Mouse (Mus musculus) olfactory bulb, adult 2 months (tissue): ENCODE results near the gene Mmp2. TPM values are rescaled to one million over a fixed set of nuclear protein-coding genes. Genes with fewer than 3 reads are reported as not detected.

Experiments
- H3K27ac ChIP-seq: fragments of 200-500 bp; 2 replicates; pipeline ENCODE4 v1.5.1; 2012; ENCODE audit warnings: low read depth, low read length; ENCODE audit not compliant: insufficient read depth
- H3K4me1 ChIP-seq: fragments of 200-500 bp; 2 replicates; pipeline ENCODE4 v1.6.1; 2012; ENCODE audit warnings: low read length; ENCODE audit not compliant: control insufficient read depth, insufficient read depth
- H3K4me3 ChIP-seq: fragments of 200-500 bp; 2 replicates; pipeline ENCODE4 v1.5.1; 2012; ENCODE audit warnings: mild to moderate bottlenecking, low read depth, low read length, moderate library complexity; ENCODE audit not compliant: insufficient read depth
- CTCF ChIP-seq: fragments of 200-500 bp; IDR thresholded peaks from 2 replicates; pipeline ENCODE4 v1.5.1; 2012; ENCODE audit warnings: low read depth, mild to moderate bottlenecking, low read length, moderate library complexity; ENCODE audit not compliant: insufficient read depth
- POLR2A ChIP-seq: fragments of 200-500 bp; IDR thresholded peaks from 2 replicates; pipeline ENCODE4 v1.6.1; 2012; ENCODE audit warnings: mild to moderate bottlenecking, low read depth, low read length, moderate library complexity; ENCODE audit not compliant: insufficient read depth
- WGBS: fragments of 180-500 bp; shearing (Covaris S2); methylation state at CpG from one replicate; pipeline ENCODE4 v1.1.7; 2018; 5-methylcytosine and 5-hydroxymethylcytosine counted together
- polyA plus RNA-seq: library from polyadenylated mRNA; stranded (reverse); fragments of >200 nt; gene quantifications from 2 replicates; pipeline ENCODE4 v1.2.4, GENCODE M21; 2012; ENCODE audit warnings: low replicate concordance; ENCODE audit not compliant: missing spikeins, insufficient read depth, insufficient read length

Gene Mmp2
- polyA plus RNA-seq, 1 experiment, result not detected

GRCm38 (mm10) chr8:92901107-92901506 lies 74.0 kb downstream of the Mmp2 start, which contains the start of gene Capns2:
Capns2 (plus strand) TSS chr8:92901407.
- Histone ChIP-seq H3K4me1 (no peaks in the 10 kb centered on the region), H3K27ac (no peak within 1 kb of the TSS), H3K4me3 (no peak within 1 kb of the TSS)
- 97% methylated on average over 5 of the region's 5 CpGs for WGBS
- no peak for TF ChIP-seq POLR2A
- no peak for TF ChIP-seq CTCF

- H3K4me3 ChIP-seq, result no peak overlapping the region
- no peaks in the 10 kb centered on the region for H3K4me1 ChIP-seq
- WGBS, result 57% methylated on average over 2 of the region's 2 CpGs
- no peak overlapping the region for H3K27ac ChIP-seq
- TF ChIP-seq POLR2A (no peak), CTCF (no peak)
These were observed 75.9 kb downstream of the Mmp2 start for GRCm38 (mm10) chr8:92902981-92903380.

Other genes starting within 250 kb of the Mmp2 start
- not detected in 2 replicates for gene Irx6, start 153.0 kb upstream of the Mmp2 start, polyA plus RNA-seq
- not detected in 2 replicates for gene Lpcat2, start 28.0 kb downstream of the Mmp2 start, polyA plus RNA-seq
- gene Capns2, start 74.1 kb downstream of the Mmp2 start, polyA plus RNA-seq, result not detected in 2 replicates
- not detected in 2 replicates for gene Slc6a2, start 132.8 kb downstream of the Mmp2 start, polyA plus RNA-seq
- not detected in 2 replicates for gene Ces1a, start 220.9 kb downstream of the Mmp2 start, polyA plus RNA-seq